Mouse (Mus musculus) monocyte, adult 5-6 weeks (primary cell): ENCODE data around the gene Gtf3c1. TPM values are rescaled to one million over a fixed set of nuclear protein-coding genes. Genes with fewer than 3 reads are reported as not detected.
"Not testable (repeated sequence)": the region's sequence is repeated elsewhere in the genome, so short reads cannot be mapped to it uniquely, and the experiment has no call there.

Source experiments
- ATAC-seq: fragments of 153-309, 156-312 bp; replicated peaks from 2 replicates; pipeline ENCODE4 v1.8.0; 2017; ENCODE audit warnings: mild to moderate bottlenecking; ENCODE audit not compliant: low TSS enrichment, insufficient number of reproducible peaks, severe bottlenecking, poor library complexity, low FRiP score
- total RNA-seq: library from RNA; stranded (forward); fragments of 200-1000, 200-491, 200-594 nt; gene quantifications from 3 replicates; pipeline ENCODE4 v1.2.3, GENCODE M21; 2017

The Gtf3c1 gene
- total RNA-seq, 1 experiment from 2014 or later, result 24.3 TPM

- ATAC-seq, result no peak
Measured at GRCm38 (mm10) chr7:125714803-125715202, 7.2 kb upstream of the Gtf3c1 start.

- not testable (repeated sequence) for ATAC-seq
Measured at GRCm38 (mm10) chr7:125713542-125714055, 6.0 kb upstream of the Gtf3c1 start.

DNA sequence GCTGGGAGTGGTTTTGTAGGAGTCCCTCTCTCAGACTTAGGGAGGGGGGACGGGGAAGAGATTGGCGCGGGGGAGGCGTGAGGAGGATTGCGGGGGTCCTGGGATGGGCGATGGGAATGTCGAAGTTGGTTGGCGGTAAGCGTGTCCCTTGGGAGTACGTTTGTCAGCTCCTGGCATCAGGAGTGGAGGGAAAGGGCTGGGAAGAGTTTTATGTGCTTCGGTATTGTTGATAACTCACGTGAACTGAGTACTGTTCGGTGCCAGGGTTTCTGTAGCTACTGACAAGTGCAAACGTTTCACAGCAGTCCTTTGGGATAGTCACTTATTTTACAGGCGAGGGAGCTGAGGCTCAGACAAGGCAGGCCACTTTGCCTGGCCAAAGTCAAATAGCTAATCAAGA lies 520 bp upstream of the Gtf3c1 start:
- ATAC-seq, result no peak

DNA sequence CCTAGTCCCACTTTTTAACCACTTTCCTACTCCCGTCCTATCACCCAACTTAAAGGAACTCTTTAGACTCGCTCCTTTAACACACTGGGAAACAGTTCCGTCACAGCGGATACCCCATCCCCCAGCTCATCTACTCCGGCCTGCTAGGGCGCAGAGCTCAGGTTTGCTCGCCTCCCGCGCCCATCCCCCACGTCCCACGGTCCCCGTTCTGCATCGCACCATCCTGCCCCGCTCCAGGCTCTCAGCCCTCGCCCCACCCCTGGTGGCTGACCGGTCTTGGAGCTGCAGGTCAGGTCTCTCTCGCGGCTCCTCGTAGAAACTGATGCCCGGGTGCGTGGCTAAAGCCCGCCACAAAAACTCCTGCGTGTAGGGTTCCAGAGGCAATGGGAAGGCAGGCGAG lies 394 bp downstream of the Gtf3c1 start:
- ATAC-seq, result 0 out of 2 replicates have a peak, but pooled peaks have one; percentile 16

DNA sequence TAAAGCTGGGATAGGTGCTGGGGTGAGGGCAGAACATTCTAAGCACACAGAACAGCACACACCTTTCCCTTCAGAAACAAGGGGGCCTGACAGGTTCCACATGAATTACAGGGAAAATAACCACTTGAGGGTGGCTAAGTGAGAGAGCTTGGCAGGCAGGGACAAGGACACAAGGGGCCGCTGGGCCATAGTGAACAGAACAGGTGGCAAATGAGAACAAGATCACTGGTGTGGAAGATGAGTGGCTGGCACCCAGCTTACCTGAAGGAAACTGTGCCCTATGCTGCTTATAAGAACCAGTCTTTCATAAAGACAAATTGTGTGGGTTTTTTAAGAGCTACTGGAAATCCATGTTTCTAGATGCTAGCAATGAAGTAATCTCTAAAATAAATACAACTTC lies 4.8 kb downstream of the Gtf3c1 start:
- no peak for ATAC-seq

DNA sequence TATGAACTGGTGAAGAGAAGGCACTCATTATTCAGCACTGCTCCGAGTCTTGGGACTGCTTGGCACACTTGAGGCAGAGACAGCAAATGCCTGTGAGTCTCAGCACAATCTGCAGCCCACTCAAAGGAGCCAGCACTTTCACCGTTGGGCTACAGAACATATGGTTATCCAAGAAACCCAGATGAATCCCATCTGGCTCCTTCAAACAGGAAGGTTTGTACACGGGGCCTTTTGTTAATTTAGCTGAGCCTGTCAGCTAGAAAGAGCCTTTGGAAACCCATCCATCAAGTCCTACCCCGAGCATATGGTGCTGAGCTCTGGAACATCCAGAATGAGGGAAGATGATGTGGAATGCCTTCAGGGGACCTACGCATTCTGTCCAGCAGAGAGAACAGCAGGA lies 13.5 kb downstream of the Gtf3c1 start:
- no peak for ATAC-seq

DNA sequence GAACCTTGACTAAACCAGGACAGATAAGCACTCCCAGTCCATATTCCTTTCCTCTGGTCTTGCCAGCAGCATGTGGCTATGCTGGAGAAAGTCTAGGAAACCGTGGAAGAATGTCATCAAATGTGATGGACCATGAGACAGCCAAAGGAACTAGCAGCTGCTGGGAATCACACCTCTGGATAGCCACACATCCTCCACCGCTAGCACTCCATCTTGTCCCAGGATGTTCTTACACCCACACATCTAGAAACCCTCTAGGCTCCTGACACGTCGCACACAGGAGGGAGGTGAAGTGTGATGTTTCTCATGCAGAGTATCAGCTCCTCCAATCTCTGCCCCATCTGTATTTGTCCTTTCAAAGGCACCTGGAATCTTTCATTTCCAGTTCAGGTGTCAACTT lies 17.1 kb downstream of the Gtf3c1 start:
- ATAC-seq, result no peak

- no peak for ATAC-seq
Measured at GRCm38 (mm10) chr7:125679936-125680335, 27.6 kb downstream of the Gtf3c1 start.

GRCm38 (mm10) chr7:125678756-125679155 lies 28.8 kb downstream of the Gtf3c1 start:
- ATAC-seq, result no peak

DNA sequence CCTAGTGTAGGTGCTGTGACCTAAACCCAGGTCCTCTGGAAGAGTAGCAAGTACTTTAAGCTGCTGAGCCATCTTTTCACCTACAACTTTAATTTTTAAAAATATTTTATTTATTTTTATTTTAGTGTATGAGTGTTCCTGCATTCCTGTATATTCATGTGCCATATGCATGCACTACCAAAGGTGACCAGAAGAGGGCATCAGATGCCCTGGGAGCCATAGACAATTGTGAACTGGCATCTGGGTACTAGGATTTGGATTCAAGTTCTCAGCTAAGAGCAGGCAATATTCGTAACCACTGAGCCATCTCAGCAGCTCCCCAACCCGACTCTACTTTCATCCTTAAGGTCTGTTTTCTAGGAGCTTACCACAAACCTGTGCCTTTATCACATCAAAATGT lies 32.7 kb downstream of the Gtf3c1 start:
- ATAC-seq, result 0 out of 2 replicates have a peak, but pooled peaks have one; percentile 41

DNA sequence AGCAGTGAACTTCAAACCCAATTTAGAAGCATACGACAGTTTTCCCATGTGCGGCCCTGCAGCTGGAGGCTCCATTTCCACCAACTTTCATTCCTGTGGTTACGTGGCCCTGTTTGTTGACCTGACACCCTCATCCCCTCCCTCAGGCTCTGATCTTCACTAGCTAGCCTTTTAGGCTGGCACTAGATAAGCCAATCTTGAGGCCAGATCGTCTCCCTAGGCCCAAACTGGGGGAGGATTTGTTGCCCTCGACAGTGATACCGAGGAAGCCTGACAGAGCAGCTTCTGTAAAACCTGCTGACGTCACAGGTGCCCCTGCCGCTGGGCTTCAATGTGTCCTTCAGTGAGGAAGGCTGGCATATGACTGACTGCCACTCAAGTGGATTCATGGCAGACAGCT lies 36.2 kb downstream of the Gtf3c1 start:
- no peak for ATAC-seq

GRCm38 (mm10) chr7:125670865-125671264 lies 36.7 kb downstream of the Gtf3c1 start:
- no peak for ATAC-seq

DNA sequence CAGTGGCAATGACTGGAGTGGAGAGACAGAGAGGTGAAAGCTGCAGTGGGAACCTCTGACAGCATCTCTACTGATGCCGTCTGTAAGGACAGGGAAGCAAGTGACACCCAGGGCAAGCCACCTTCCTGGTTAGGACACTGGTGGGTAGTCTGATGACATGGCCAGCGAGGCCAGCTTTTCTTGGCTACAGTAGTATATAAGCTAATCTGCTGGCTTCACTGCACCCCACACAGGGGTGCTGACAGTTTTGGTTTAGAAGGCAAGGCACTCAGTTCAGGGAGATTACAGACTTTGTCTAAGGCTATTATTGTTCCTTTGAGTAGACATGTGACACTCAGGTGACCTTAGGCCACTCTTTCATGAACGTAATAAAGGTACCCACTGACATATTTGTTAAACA lies 43.9 kb downstream of the Gtf3c1 start:
- ATAC-seq, result no peak

- no peak for ATAC-seq
Measured at GRCm38 (mm10) chr7:125657511-125657910, 50.1 kb downstream of the Gtf3c1 start.

GRCm38 (mm10) chr7:125649013-125649412 lies 58.6 kb downstream of the Gtf3c1 start:
- no peak for ATAC-seq

DNA sequence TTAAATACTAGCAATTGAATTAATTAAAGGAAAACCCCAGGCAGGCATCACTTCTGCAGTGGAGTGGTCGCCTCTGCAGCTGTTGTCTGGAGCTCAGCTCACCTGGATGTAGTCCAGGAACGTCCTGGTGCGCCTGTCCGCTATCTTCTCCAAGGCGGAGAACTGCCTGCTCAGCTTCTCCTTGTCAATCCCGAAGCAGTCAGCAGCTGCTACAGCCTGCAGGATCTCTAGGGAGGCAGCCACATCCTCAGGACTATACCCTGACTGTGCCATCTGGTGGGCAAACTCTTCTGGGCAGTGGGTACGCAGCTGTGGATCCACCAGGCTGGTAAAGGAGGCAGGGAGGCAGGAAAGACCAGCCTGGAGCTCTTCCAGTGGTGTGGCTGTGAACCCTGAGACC lies 62.2 kb downstream of the Gtf3c1 start:
- no peak for ATAC-seq

GRCm38 (mm10) chr7:125643880-125644279 lies 63.7 kb downstream of the Gtf3c1 start:
- no peak for ATAC-seq

- peak; percentile 60 for ATAC-seq
Measured at GRCm38 (mm10) chr7:125638870-125639386, 68.7 kb downstream of the Gtf3c1 start.

GRCm38 (mm10) chr7:125638376-125638775 lies 69.2 kb downstream of the Gtf3c1 start:
- ATAC-seq, result no peak

DNA sequence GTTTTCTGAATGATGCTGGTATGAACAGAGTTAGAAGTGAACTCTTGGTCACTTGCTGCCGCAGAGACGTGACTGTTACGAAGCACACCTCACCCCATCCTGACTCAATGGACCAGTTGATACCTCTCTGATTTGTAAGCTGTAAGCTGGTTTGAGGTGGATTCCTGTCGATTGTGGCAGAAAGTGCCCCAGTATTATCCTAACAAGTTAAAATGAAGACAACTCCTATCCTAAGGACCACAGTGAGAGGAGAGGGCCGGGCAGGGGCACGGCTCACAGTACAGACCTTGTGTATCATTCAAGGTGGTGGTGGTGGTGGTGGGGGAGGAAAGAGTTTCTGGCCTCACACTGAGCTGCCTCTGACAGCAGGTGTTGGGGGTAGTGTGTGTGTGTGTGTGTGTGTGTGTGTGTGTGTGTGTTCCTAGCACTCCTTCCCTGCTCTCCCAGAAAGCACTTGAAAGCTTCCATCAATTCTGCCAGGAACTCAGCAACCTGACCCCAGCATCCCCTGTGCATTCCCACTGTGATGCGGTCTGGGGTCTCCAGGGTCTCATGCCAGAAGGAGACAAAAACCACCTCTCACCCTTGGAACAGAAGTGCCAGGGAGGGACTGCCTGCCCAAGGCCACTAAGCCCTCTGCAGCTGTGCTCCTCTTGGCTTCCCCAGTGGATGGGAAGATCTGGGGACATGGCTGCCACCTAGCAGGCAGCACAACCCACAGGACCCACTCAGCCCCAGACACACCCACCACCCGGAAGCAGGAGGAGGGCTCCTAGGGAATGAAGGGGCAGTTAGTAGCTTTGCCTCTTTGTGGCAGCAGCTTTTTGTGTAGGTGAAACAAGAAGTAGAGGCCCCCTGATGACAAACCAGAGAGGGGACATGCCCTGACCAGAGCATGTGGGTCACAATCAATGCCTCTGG lies 70.1 kb downstream of the Gtf3c1 start:
- no peak for ATAC-seq
